Mouse (Mus musculus) thymus, adult 2 months (tissue): ENCODE results near the gene Chrm3.

Experiments used
- CTCF ChIP-seq: fragments of 200-500 bp; IDR thresholded peaks from 2 replicates; pipeline ENCODE4 v1.5.1; 2012; ENCODE audit warnings: mild to moderate bottlenecking, control low read depth, low read length, moderate library complexity, borderline replicate concordance; ENCODE audit not compliant: control insufficient read depth, poor library complexity, insufficient read depth; ENCODE audit errors: extremely low read depth
- POLR2A ChIP-seq: fragments of 200-500 bp; IDR thresholded peaks from 2 replicates; pipeline ENCODE4 v1.6.1; 2012; ENCODE audit warnings: mild to moderate bottlenecking, low read length, control low read depth, moderate library complexity; ENCODE audit not compliant: control insufficient read depth, poor library complexity, insufficient read depth; ENCODE audit errors: extremely low read depth

GRCm38 (mm10) chr13:10251499-10252179 is 109.0 kb downstream of the Chrm3 start:
- no peak for TF ChIP-seq POLR2A
- TF ChIP-seq CTCF, result no peak
